Mouse (Mus musculus) spleen, postnatal 36 days (tissue): Measurements from ENCODE around the gene Mxra7.
A peak's percentile ranks its signal among the peaks of the same experiment; 100 is the strongest.
"Not testable (repeated sequence)": the region's sequence is repeated elsewhere in the genome, so short reads cannot be mapped to it uniquely, and the experiment has no call there.

Source experiments
- DNase-seq, 2 experiments: peaks; one replicate each; pipeline ENCODE4 v3.0.0; 2022; ENCODE audit warnings: low spot score in 2 of 2, mixed read lengths in 1 of 2

The Mxra7 gene

GRCm38 (mm10) chr11:116847187-116848085 lies 19.6 kb upstream of the Mxra7 start:
- no peak for DNase-seq

GRCm38 (mm10) chr11:116846593-116847181 lies 18.8 kb upstream of the Mxra7 start:
- no peak for DNase-seq

- peak; percentile 97 to 98 for DNase-seq
Measured at GRCm38 (mm10) chr11:116843261-116844233, 15.7 kb upstream of the Mxra7 start, which contains the start of the genes Mettl23 and Jmjd6. Mettl23 (plus strand) TSS chr11:116843278. Jmjd6 (minus strand) TSS chr11:116843449.

- peak; percentile 70 to 76 for DNase-seq
Measured at GRCm38 (mm10) chr11:116842531-116843260, 14.8 kb upstream of the Mxra7 start.

GRCm38 (mm10) chr11:116840748-116841147 lies 12.9 kb upstream of the Mxra7 start:
- no peak for DNase-seq

GRCm38 (mm10) chr11:116839601-116840000 lies 11.8 kb upstream of the Mxra7 start:
- no peak for DNase-seq

- DNase-seq = no peak
Measured at GRCm38 (mm10) chr11:116838936-116839335, 11.1 kb upstream of the Mxra7 start.

- no peak for DNase-seq
Measured at GRCm38 (mm10) chr11:116837441-116837840, 9.6 kb upstream of the Mxra7 start.

- DNase-seq = no peak
Measured at GRCm38 (mm10) chr11:116836283-116836682, 8.4 kb upstream of the Mxra7 start.

- DNase-seq = no peak
Measured at GRCm38 (mm10) chr11:116834954-116835353, 7.1 kb upstream of the Mxra7 start.

- DNase-seq = no peak
Measured at GRCm38 (mm10) chr11:116832172-116832685, 4.4 kb upstream of the Mxra7 start.

- DNase-seq = no peak
Measured at GRCm38 (mm10) chr11:116826550-116827504, 1.0 kb downstream of the Mxra7 start.

- DNase-seq = no peak
Measured at GRCm38 (mm10) chr11:116825230-116825629, 2.6 kb downstream of the Mxra7 start.

GRCm38 (mm10) chr11:116823885-116824284 lies 4.0 kb downstream of the Mxra7 start:
- DNase-seq = not testable (repeated sequence)

- no peak for DNase-seq
Measured at GRCm38 (mm10) chr11:116823255-116823654, 4.6 kb downstream of the Mxra7 start.

- DNase-seq = no peak
Measured at GRCm38 (mm10) chr11:116822626-116823025, 5.2 kb downstream of the Mxra7 start.

- no peak for DNase-seq
Measured at GRCm38 (mm10) chr11:116822215-116822614, 5.6 kb downstream of the Mxra7 start.

GRCm38 (mm10) chr11:116821057-116821940 lies 6.5 kb downstream of the Mxra7 start:
- DNase-seq = no peak
